Mouse (Mus musculus): Measurements from ENCODE around the gene Gstt1. TPM values are rescaled to one million over a fixed set of nuclear protein-coding genes. Genes with fewer than 3 reads are reported as not detected.

Gene Gstt1
- polyA plus RNA-seq, 1 experiment = 17.2 TPM

- no peaks in the 10 kb centered on the region for H3K4me1 ChIP-seq (ENCODE audit: control insufficient read depth, insufficient read depth, low read length)
- TF ChIP-seq POLR2A (IDR thresholded peaks at IDR 0.05; ENCODE audit: low read depth, low read length) (no peak), CTCF (IDR thresholded peaks at IDR 0.05; ENCODE audit: borderline replicate concordance, insufficient read depth, low read length) (no peak)
- H3K27ac ChIP-seq (ENCODE audit: insufficient read depth, low read length) = no peak overlapping the region
- H3K4me3 ChIP-seq (ENCODE audit: insufficient read depth, low read length) = no peak overlapping the region
Measured at GRCm38 (mm10) chr10:75743369-75743768, 55.0 kb downstream of the Gstt1 start.

GRCm38 (mm10) chr10:75740866-75741265 lies 57.5 kb downstream of the Gstt1 start:
- no peak overlapping the region for H3K27ac ChIP-seq (ENCODE audit: insufficient read depth, low read length)
- no peak for TF ChIP-seq CTCF (IDR thresholded peaks at IDR 0.05; ENCODE audit: borderline replicate concordance, insufficient read depth, low read length)
- no peak for TF ChIP-seq POLR2A (IDR thresholded peaks at IDR 0.05; ENCODE audit: low read depth, low read length)
- no peak overlapping the region for H3K4me3 ChIP-seq (ENCODE audit: insufficient read depth, low read length)
- H3K4me1 ChIP-seq (ENCODE audit: control insufficient read depth, insufficient read depth, low read length) = no peaks in the 10 kb centered on the region

Other genes with a start within 250 kb of the Gstt1 start
- 1.2 and 3.2 TPM in 2 replicates for gene Lrrc75b, start 238.3 kb downstream of the Gstt1 start, polyA plus RNA-seq (2011; ENCODE audit: insufficient read length, low read depth, missing spikeins)
- not detected in 2 replicates for gene Ggt1, start 237.0 kb downstream of the Gstt1 start, polyA plus RNA-seq (2011; ENCODE audit: insufficient read length, low read depth, missing spikeins)
- 0.53 and 0.88 TPM in 2 replicates for gene Ggt5, start 209.2 kb downstream of the Gstt1 start, polyA plus RNA-seq (2011; ENCODE audit: insufficient read length, low read depth, missing spikeins)
- 0.80 and 1.1 TPM in 2 replicates for gene Susd2, start 154.6 kb downstream of the Gstt1 start, polyA plus RNA-seq (2011; ENCODE audit: insufficient read length, low read depth, missing spikeins)
- gene Cabin1, start 34.2 kb downstream of the Gstt1 start, polyA plus RNA-seq (2011; ENCODE audit: insufficient read length, low read depth, missing spikeins) = 30.2 and 30.9 TPM in 2 replicates
- 40.5 and 42.1 TPM in 2 replicates for gene Ddt, start 25.2 kb downstream of the Gstt1 start, polyA plus RNA-seq (2011; ENCODE audit: insufficient read length, low read depth, missing spikeins)
- gene Gm20441, start 17.6 kb downstream of the Gstt1 start, polyA plus RNA-seq (2011; ENCODE audit: insufficient read length, low read depth, missing spikeins) = not detected in 2 replicates
- 14.0 and 15.5 TPM in 2 replicates for gene Gstt3, start 17.2 kb downstream of the Gstt1 start, polyA plus RNA-seq (2011; ENCODE audit: insufficient read length, low read depth, missing spikeins)
- gene Gstt4, start 24.0 kb upstream of the Gstt1 start, polyA plus RNA-seq (2011; ENCODE audit: insufficient read length, low read depth, missing spikeins) = not detected in 2 replicates
- 2.6 and 4.4 TPM in 2 replicates for gene Gstt2, start 38.8 kb upstream of the Gstt1 start, polyA plus RNA-seq (2011; ENCODE audit: insufficient read length, low read depth, missing spikeins)
- 614 and 763 TPM in 2 replicates for gene Mif, start 61.7 kb upstream of the Gstt1 start, polyA plus RNA-seq (2011; ENCODE audit: insufficient read length, low read depth, missing spikeins)
- gene Derl3, start 94.8 kb upstream of the Gstt1 start, polyA plus RNA-seq (2011; ENCODE audit: insufficient read length, low read depth, missing spikeins) = not detected in 2 replicates
- 56.2 and 77.9 TPM in 2 replicates for gene Smarcb1, start 123.0 kb upstream of the Gstt1 start, polyA plus RNA-seq (2011; ENCODE audit: insufficient read length, low read depth, missing spikeins)
- 21.8 and 23.1 TPM in 2 replicates for gene Chchd10, start 134.5 kb upstream of the Gstt1 start, polyA plus RNA-seq (2011; ENCODE audit: insufficient read length, low read depth, missing spikeins)
- 69.2 and 71.0 TPM in 2 replicates for gene Mmp11, start 137.9 kb upstream of the Gstt1 start, polyA plus RNA-seq (2011; ENCODE audit: insufficient read length, low read depth, missing spikeins)
- 0.74 TPM in 1 of 2 replicates, not detected in the other for gene Gm867, start 142.1 kb upstream of the Gstt1 start, polyA plus RNA-seq (2011; ENCODE audit: insufficient read length, low read depth, missing spikeins)
- gene Vpreb3, start 144.5 kb upstream of the Gstt1 start, polyA plus RNA-seq (2011; ENCODE audit: insufficient read length, low read depth, missing spikeins) = not detected in 2 replicates
- gene Gm5134, start 155.9 kb upstream of the Gstt1 start, polyA plus RNA-seq (2011; ENCODE audit: insufficient read length, low read depth, missing spikeins) = not detected in 2 replicates
- gene Zfp280b, start 234.1 kb upstream of the Gstt1 start, polyA plus RNA-seq (2011; ENCODE audit: insufficient read length, low read depth, missing spikeins) = 13.4 and 13.8 TPM in 2 replicates

All from embryonic fibroblast, embryonic 13.5 days (primary cell).